Mouse (Mus musculus) cortical plate, adult 2 months (tissue): ENCODE measurements around the gene Mettl17.

Experiments used
- CTCF ChIP-seq: fragments of 200-500 bp; IDR thresholded peaks from 2 replicates; pipeline ENCODE4 v1.5.1; 2011; ENCODE audit warnings: mild to moderate bottlenecking, control low read depth, low read length; ENCODE audit not compliant: insufficient read depth; ENCODE audit errors: extremely low read depth
- POLR2A ChIP-seq: fragments of 200-500 bp; IDR thresholded peaks from 2 replicates; pipeline ENCODE4 v1.6.1; 2011; ENCODE audit warnings: mild to moderate bottlenecking, low read length, control low read depth; ENCODE audit not compliant: insufficient read depth; ENCODE audit errors: extremely low read depth

- TF ChIP-seq POLR2A (no peak), CTCF (peak; percentile 74)
Measured at GRCm38 (mm10) chr14:51930824-51931223, 46.2 kb downstream of the Mettl17 start.
